Comparison of ENCODE assay signal across 22 mouse cellular contexts in the genomic region with DNA sequence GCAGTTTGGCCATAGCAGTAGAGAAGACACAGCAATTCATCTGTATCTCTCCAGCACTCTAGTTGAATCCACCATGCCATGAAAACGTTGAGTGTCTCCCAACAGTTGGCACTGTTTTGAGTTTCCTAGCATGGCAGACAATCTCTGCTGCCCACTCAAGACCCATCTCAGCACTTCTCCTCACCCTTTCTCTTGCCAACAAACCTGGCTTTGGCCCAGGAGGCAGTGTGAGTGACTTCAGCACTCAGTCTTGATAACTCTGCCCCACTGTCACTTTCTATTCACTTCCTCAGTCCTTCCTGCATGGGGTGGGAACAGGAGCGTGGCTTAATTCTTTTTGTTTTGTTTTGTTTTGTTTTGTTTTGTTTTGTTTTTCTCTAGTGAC. TPM values are rescaled to one million over a fixed set of nuclear protein-coding genes. Genes with fewer than 3 reads are reported as not detected.
A peak's percentile ranks its signal among the peaks of the same experiment; 100 is the strongest.
DNase-seq lines count a peak whose midpoint lies in the region; ATAC-seq lines count a peak whose summit lies in the region.
"Had no signal": no experiment of that assay in that cellular context is flagged by ENCODE, and none has a peak within 500 bp of the region (broad histone marks: within the 10 kb centered on the region; RNA-seq: fewer than 3 reads in every experiment).

No protein-coding gene starts in this region.

- ATAC-seq in forebrain, embryonic 11.5 days (replicated peaks; ENCODE audit: low FRiP score): no peak
- ATAC-seq in forebrain, embryonic 14.5 days: 0 out of 2 replicates have a peak, but pooled peaks have one; percentile 0
- ATAC-seq in hindbrain, embryonic 14.5 days (ENCODE audit: low FRiP score): no peak

- no peaks in the 10 kb centered on the region for H3K27me3 ChIP-seq in forebrain, embryonic 11.5 days (ENCODE audit: control insufficient read depth, insufficient read depth, low read length)
- H3K27me3 ChIP-seq in forebrain, embryonic 14.5 days (replicated peaks; ENCODE audit: control insufficient read depth, insufficient read depth, low read length): no peaks in the 10 kb centered on the region
- H3K27me3 ChIP-seq in hindbrain, embryonic 14.5 days (ENCODE audit: control insufficient read depth, insufficient read depth, low read length): no peaks in the 10 kb centered on the region
- H3K27me3 ChIP-seq: embryonic facial prominence, embryonic 15.5 days had no signal

- intact Hi-C loops in left cerebral cortex, postnatal 4 days (cut with DNase I): no loop called here
- intact Hi-C loops in left cerebral cortex, postnatal 10 days (cut with DNase I): no loop called here

- H3K4me1 ChIP-seq in forebrain, embryonic 11.5 days (replicated peaks; ENCODE audit: control insufficient read depth, insufficient read depth, low read length): peaks cover 6% of the 10 kb centered on the region
- H3K4me1 ChIP-seq in forebrain, embryonic 14.5 days (ENCODE audit: control insufficient read depth, insufficient read depth, low read length): peaks cover 18% of the 10 kb centered on the region
- H3K4me1 ChIP-seq in hindbrain, embryonic 14.5 days (replicated peaks; ENCODE audit: control insufficient read depth, insufficient read depth, low read length): 0 out of 2 replicates have a peak, but pooled peaks cover 13% of the 10 kb centered on the region
- H3K4me1 ChIP-seq: heart, embryonic 10.5 days had no signal

- H3K27ac ChIP-seq in forebrain, embryonic 11.5 days (ENCODE audit: low read depth, low read length): peak overlapping the region; percentile 63; the same call in 1 of the 2 replicates
- H3K27ac ChIP-seq in forebrain, embryonic 14.5 days (ENCODE audit: low read depth, low read length): peak overlapping the region; percentile 88
- H3K27ac ChIP-seq in hindbrain, embryonic 14.5 days: no peak overlapping the region
- H3K27ac ChIP-seq: embryonic facial prominence, embryonic 15.5 days; gastrocnemius, adult 2 months; heart, embryonic 10.5 days; hindbrain, embryonic 12.5 days; hindbrain, postnatal 0 days had no signal

- no peaks in the 10 kb centered on the region for H3K9me3 ChIP-seq in forebrain, embryonic 11.5 days (ENCODE audit: control insufficient read depth, low read length)
- H3K9me3 ChIP-seq in forebrain, embryonic 14.5 days (replicated peaks; ENCODE audit: control insufficient read depth, low read length): no peaks in the 10 kb centered on the region
- H3K9me3 ChIP-seq in hindbrain, embryonic 14.5 days (ENCODE audit: control insufficient read depth, low read length): no peaks in the 10 kb centered on the region
- H3K9me3 ChIP-seq: embryonic facial prominence, embryonic 15.5 days; heart, embryonic 10.5 days; hindbrain, embryonic 12.5 days had no signal

- H3K36me3 ChIP-seq in forebrain, embryonic 11.5 days (ENCODE audit: control insufficient read depth, insufficient read depth, low read length): no peaks in the 10 kb centered on the region
- H3K36me3 ChIP-seq in forebrain, embryonic 14.5 days (ENCODE audit: control insufficient read depth, insufficient read depth, low read length): no peaks in the 10 kb centered on the region
- H3K36me3 ChIP-seq in hindbrain, embryonic 14.5 days (replicated peaks; ENCODE audit: control insufficient read depth, insufficient read depth): no peaks in the 10 kb centered on the region
- H3K36me3 ChIP-seq: embryonic facial prominence, embryonic 15.5 days; heart, embryonic 10.5 days; hindbrain, embryonic 12.5 days had no signal

- peak; percentile 47 for DNase-seq in left cerebral cortex, postnatal 4 days
- no peak for DNase-seq in left cerebral cortex, postnatal 10 days (ENCODE audit: extremely low spot score in 1 of 2, low spot score in 2 of 2)
- DNase-seq in forebrain, embryonic 11.5 days (ENCODE audit: low spot score): no peak
- DNase-seq in forebrain, embryonic 14.5 days (ENCODE audit: low spot score): no peak
- DNase-seq in adipocyte (ENCODE audit: low spot score): no peak
- no peak for DNase-seq in kidney, postnatal 25 days
- no peak for DNase-seq in hindbrain, embryonic 14.5 days (ENCODE audit: low spot score)
- DNase-seq: adrenal gland, adult 8-10 months; cerebellum, adult 18-20 months; cerebellum, adult 9-11 months; embryo, embryonic 11 days; gastrocnemius, adult 2 months; gastrocnemius, postnatal 36 days; heart, adult 11 months; heart, postnatal 10 days; kidney, adult 11 months had no signal

- no peak overlapping the region for H3K4me3 ChIP-seq in forebrain, embryonic 11.5 days (ENCODE audit: low read depth, low read length)
- H3K4me3 ChIP-seq in forebrain, embryonic 14.5 days (ENCODE audit: low read depth, low read length): no peak overlapping the region
- H3K4me3 ChIP-seq in hindbrain, embryonic 14.5 days (replicated peaks; ENCODE audit: low read length): no peak overlapping the region
- H3K4me3 ChIP-seq: embryonic facial prominence, embryonic 15.5 days; erythroblast, embryonic 14.5 days; gastrocnemius, adult 2 months; heart, embryonic 10.5 days; hindbrain, embryonic 12.5 days had no signal

- no peak overlapping the region for H3K9ac ChIP-seq in forebrain, embryonic 11.5 days (ENCODE audit: low read length)
- no peak overlapping the region for H3K9ac ChIP-seq in forebrain, embryonic 14.5 days (ENCODE audit: low read length)
- H3K9ac ChIP-seq in hindbrain, embryonic 14.5 days: no peak overlapping the region
- H3K9ac ChIP-seq: embryonic facial prominence, embryonic 15.5 days; hindbrain, embryonic 12.5 days had no signal

- 65% methylated on average over 2 of the region's 2 CpGs for WGBS in forebrain, embryonic 11.5 days
- 32% methylated on average over 2 of the region's 2 CpGs for WGBS in forebrain, embryonic 14.5 days
- 65% methylated on average over 2 of the region's 2 CpGs for WGBS in hindbrain, embryonic 14.5 days

- H3K4me2 ChIP-seq in forebrain, embryonic 11.5 days (ENCODE audit: low read depth, low read length, severe bottlenecking): no peak overlapping the region
- H3K4me2 ChIP-seq in forebrain, embryonic 14.5 days (ENCODE audit: low read length): no peak overlapping the region
- no peak overlapping the region for H3K4me2 ChIP-seq in hindbrain, embryonic 14.5 days (replicated peaks)
- H3K4me2 ChIP-seq: embryonic facial prominence, embryonic 15.5 days; hindbrain, embryonic 12.5 days had no signal

RNA-seq across cellular contexts. Expression of gene Tmem150c, which starts 19.2 kb away (rescaled TPM):
- 100 to 1,000 TPM; 101 to 108 TPM for total RNA-seq in left cerebral cortex, postnatal 4 days (2021)
- total RNA-seq in left cerebral cortex, postnatal 10 days (2021): 10 to 100 TPM; 67.9 to 80.0 TPM
- polyA plus RNA-seq in forebrain, embryonic 11.5 days (2014; fragmentation: Nextera tagmentation; extraction: Ambion mirVana): 2.4 TPM in 2 replicates
- 17.0 and 21.8 TPM in 2 replicates for polyA plus RNA-seq in forebrain, embryonic 14.5 days (2014; fragmentation: Nextera tagmentation; extraction: Ambion mirVana)
- 24.2 and 26.8 TPM in 2 replicates for polyA plus RNA-seq in hindbrain, embryonic 14.5 days (2014; fragmentation: Nextera tagmentation; extraction: Ambion mirVana)
- total RNA-seq: common myeloid progenitor, adult 5-6 weeks had no signal
- polyA plus RNA-seq: erythroblast, embryonic 14.5 days had no signal
